31 mouse cellular contexts compared by ENCODE assay signal in genomic region chr13:71460607-71461006, GRCm38 (mm10).
"Had no signal": no experiment of that assay in that cellular context is flagged by ENCODE, and none has a peak within 500 bp of the region (broad histone marks: within the 10 kb centered on the region; RNA-seq: fewer than 3 reads in every experiment).

No protein-coding gene starts in this region.

- ATAC-seq: hindbrain, embryonic 16.5 days; hindbrain, postnatal 0 days; inflammation-experienced regulatory T-cells, adult 6 months; intestine, embryonic 15.5 days; intestine, embryonic 16.5 days had no signal

- H3K4me3 ChIP-seq: heart, embryonic 12.5 days; heart, embryonic 13.5 days; heart, embryonic 15.5 days; hindbrain, embryonic 10.5 days; hindbrain, embryonic 12.5 days; hindbrain, embryonic 13.5 days; hindbrain, embryonic 15.5 days; intestine, embryonic 15.5 days; kidney, embryonic 15.5 days; layer of hippocampus, adult 2 months; left cerebral cortex, adult 2 months had no signal

- H3K9me3 ChIP-seq: heart, embryonic 12.5 days; heart, embryonic 13.5 days; heart, embryonic 15.5 days; hindbrain, embryonic 10.5 days; hindbrain, embryonic 13.5 days; hindbrain, embryonic 15.5 days; intestine, embryonic 15.5 days; kidney, embryonic 15.5 days had no signal

- H3K4me1 ChIP-seq: intestine, embryonic 15.5 days had no signal

- H3K9ac ChIP-seq: heart, embryonic 12.5 days; heart, embryonic 13.5 days; heart, embryonic 15.5 days; hindbrain, embryonic 12.5 days; hindbrain, embryonic 13.5 days; hindbrain, embryonic 15.5 days; intestine, embryonic 15.5 days; kidney, embryonic 15.5 days had no signal

- H3K4me2 ChIP-seq: heart, embryonic 11.5 days; heart, embryonic 12.5 days; heart, embryonic 13.5 days; heart, embryonic 15.5 days; hindbrain, embryonic 13.5 days; hindbrain, embryonic 14.5 days; intestine, embryonic 15.5 days; kidney, embryonic 15.5 days had no signal

- H3K27me3 ChIP-seq: hindbrain, embryonic 15.5 days had no signal

- H3K27ac ChIP-seq: heart, embryonic 13.5 days; heart, embryonic 15.5 days; hindbrain, embryonic 10.5 days; hindbrain, embryonic 12.5 days; hindbrain, embryonic 13.5 days; hindbrain, embryonic 14.5 days; hindbrain, embryonic 15.5 days; hindbrain, postnatal 0 days; intestine, embryonic 15.5 days; kidney, embryonic 15.5 days; kidney, postnatal 0 days; layer of hippocampus, adult 2 months; left cerebral cortex, adult 2 months had no signal

- H3K36me3 ChIP-seq: heart, embryonic 12.5 days; heart, embryonic 13.5 days; heart, embryonic 15.5 days; hindbrain, embryonic 10.5 days; hindbrain, embryonic 12.5 days; hindbrain, embryonic 13.5 days; hindbrain, embryonic 15.5 days; intestine, embryonic 15.5 days; kidney, embryonic 15.5 days had no signal

- DNase-seq: heart, postnatal 10 days; heart, postnatal 14 days; heart, postnatal 36 days; heart, postnatal 4 days; kidney, adult 11 months; kidney, adult 18-20 months; kidney, adult 2 months; kidney, adult 8-10 months; kidney, adult 9 months; kidney, postnatal 25 days; kidney, postnatal 36 days; layer of hippocampus, adult 9-11 months; layer of hippocampus, postnatal 36 days had no signal
